Mouse (Mus musculus): ENCODE results near the gene Frem1.

The Frem1 gene

GRCm38 (mm10) chr4:82872121-82872520 lies 180.0 kb downstream of the Frem1 start:
- no peak for DNase-seq (ENCODE audit: low spot score)

- DNase-seq (ENCODE audit: low spot score) = no peak
These were observed 181.2 kb downstream of the Frem1 start for GRCm38 (mm10) chr4:82870931-82871330.

- no peak for DNase-seq (ENCODE audit: low spot score)
These were observed 184.3 kb downstream of the Frem1 start for GRCm38 (mm10) chr4:82867731-82868445.

GRCm38 (mm10) chr4:82867111-82867510 lies 185.0 kb downstream of the Frem1 start:
- DNase-seq (ENCODE audit: low spot score) = no peak

GRCm38 (mm10) chr4:82864974-82865699 lies 187.0 kb downstream of the Frem1 start:
- no peak for DNase-seq (ENCODE audit: low spot score)

GRCm38 (mm10) chr4:82863316-82863715 lies 188.8 kb downstream of the Frem1 start:
- no peak for DNase-seq (ENCODE audit: low spot score)

DNA sequence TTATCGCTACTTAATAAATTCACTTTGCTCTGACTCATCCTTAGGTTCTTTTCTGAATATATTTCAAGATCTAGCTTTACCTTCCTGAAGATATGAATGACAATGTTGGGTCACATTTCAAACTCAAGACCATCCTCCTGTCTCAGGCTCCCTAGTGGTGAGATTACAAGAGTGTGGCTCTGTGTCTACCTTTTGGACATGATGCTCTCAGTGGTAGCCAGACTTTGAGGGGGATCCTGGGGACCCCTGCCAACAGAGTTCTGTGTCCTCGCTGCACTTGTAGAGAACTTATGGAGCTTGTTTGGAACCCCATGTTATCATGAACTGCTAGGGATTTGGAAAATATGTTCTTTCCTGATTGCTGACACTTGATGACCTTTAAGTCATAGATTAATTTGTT lies 190.7 kb downstream of the Frem1 start:
- DNase-seq (ENCODE audit: low spot score) = no peak

DNA sequence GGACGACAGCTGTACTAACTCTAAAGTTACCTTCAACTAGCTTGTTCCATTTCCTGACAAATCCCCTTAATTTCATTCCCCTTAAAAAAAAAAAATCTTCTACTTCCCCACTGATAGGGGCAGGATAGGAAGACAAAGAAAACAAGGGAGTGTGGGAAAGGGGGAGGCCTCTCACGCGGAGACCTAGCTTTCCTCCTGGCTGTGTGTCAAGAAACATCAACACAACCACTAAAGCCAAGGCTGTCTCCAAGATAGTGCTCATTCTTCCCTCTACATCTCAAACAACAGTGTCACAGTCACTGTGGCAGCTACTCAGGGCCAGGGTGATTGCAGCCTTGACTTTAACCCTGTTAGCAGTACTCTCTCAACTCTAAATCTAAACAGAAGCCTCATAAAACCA lies 191.6 kb downstream of the Frem1 start:
- no peak for DNase-seq (ENCODE audit: low spot score)

GRCm38 (mm10) chr4:82859131-82860125 lies 192.7 kb downstream of the Frem1 start, which contains the start of gene Zdhhc21:
Gene Zdhhc21 (minus strand): TSS chr4:82859958.
- DNase-seq (ENCODE audit: low spot score) = peak; percentile 81

- no peak for DNase-seq (ENCODE audit: low spot score)
These were observed 193.6 kb downstream of the Frem1 start for GRCm38 (mm10) chr4:82858431-82859010.

DNA sequence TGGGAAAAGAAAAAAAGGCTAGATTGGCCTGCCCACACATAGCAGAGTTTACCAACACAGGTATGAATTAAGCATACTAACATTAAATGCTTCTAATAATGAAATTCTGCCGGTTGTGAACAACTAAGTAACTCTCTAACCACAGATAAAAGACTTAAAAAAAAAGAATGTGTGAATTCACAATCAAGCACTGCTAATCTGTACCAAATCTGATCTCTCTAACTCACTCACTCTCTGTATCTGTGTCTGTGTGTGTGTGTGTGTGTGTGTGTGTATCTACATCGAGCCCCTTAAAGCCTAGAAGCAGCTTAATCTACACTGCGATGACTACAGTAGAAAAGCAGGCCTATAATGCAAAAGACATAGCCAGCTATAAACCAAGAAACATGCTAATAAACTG lies 195.2 kb downstream of the Frem1 start:
- no peak for DNase-seq (ENCODE audit: low spot score)

- no peak for DNase-seq (ENCODE audit: low spot score)
These were observed 198.3 kb downstream of the Frem1 start for GRCm38 (mm10) chr4:82853809-82854208.

GRCm38 (mm10) chr4:82848552-82849234 lies 203.4 kb downstream of the Frem1 start:
- DNase-seq (ENCODE audit: low spot score) = no peak
